Mouse (Mus musculus) embryo, embryonic 10.5 days (tissue): ENCODE results near the gene Rpl19.
A peak's percentile ranks its signal among the peaks of the same experiment; 100 is the strongest.

Experiments used
- DNase-seq: peaks from one replicate; pipeline ENCODE4 v3.0.0-alpha.2; 2015; ENCODE audit warnings: low spot score

The Rpl19 gene

GRCm38 (mm10) chr11:98026570-98027296, at the start of gene Rpl19:
Rpl19 (plus strand) TSS chr11:98026710.
- DNase-seq: peak; percentile 94

- DNase-seq: no peak
Measured at GRCm38 (mm10) chr11:97977797-97978196, 48.7 kb upstream of the Rpl19 start.

- no peak for DNase-seq
Measured at GRCm38 (mm10) chr11:97978392-97978791, 48.1 kb upstream of the Rpl19 start.

- no peak for DNase-seq
Measured at GRCm38 (mm10) chr11:97979824-97980495, 46.5 kb upstream of the Rpl19 start.

- peak; percentile 62 for DNase-seq
Measured at GRCm38 (mm10) chr11:97980531-97980966, 46.0 kb upstream of the Rpl19 start.

GRCm38 (mm10) chr11:97982721-97983120, 43.8 kb upstream of the Rpl19 start:
- no peak for DNase-seq

- DNase-seq: no peak
Measured at GRCm38 (mm10) chr11:97983506-97983905, 43.0 kb upstream of the Rpl19 start.

- no peak for DNase-seq
Measured at GRCm38 (mm10) chr11:97983983-97984382, 42.5 kb upstream of the Rpl19 start.

GRCm38 (mm10) chr11:97985727-97986677, 40.5 kb upstream of the Rpl19 start, which contains the start of gene Plxdc1:
Plxdc1 (minus strand) TSS chr11:97986444.
- DNase-seq: peak; percentile 28

GRCm38 (mm10) chr11:97986738-97987465, 39.6 kb upstream of the Rpl19 start:
- peak; percentile 18 for DNase-seq

- peak; percentile 99 for DNase-seq
Measured at GRCm38 (mm10) chr11:97987551-97988526, 38.7 kb upstream of the Rpl19 start.

- DNase-seq: peak; percentile 96
Measured at GRCm38 (mm10) chr11:97988530-97989096, 37.9 kb upstream of the Rpl19 start.

GRCm38 (mm10) chr11:97994539-97995100, 31.9 kb upstream of the Rpl19 start:
- DNase-seq: peak; percentile 80

GRCm38 (mm10) chr11:97995564-97996288, 30.8 kb upstream of the Rpl19 start, which contains the start of gene Arl5c:
Arl5c (minus strand) TSS chr11:97996181.
- peak; percentile 74 for DNase-seq

GRCm38 (mm10) chr11:97996691-97997090, 29.8 kb upstream of the Rpl19 start:
- DNase-seq: no peak

GRCm38 (mm10) chr11:97997387-97997960, 29.0 kb upstream of the Rpl19 start:
- DNase-seq: no peak

GRCm38 (mm10) chr11:97998074-97998793, 28.3 kb upstream of the Rpl19 start:
- DNase-seq: no peak
